Mouse (Mus musculus) limb, embryonic 11.5 days (tissue): ENCODE results near the gene Gm4791. TPM values are rescaled to one million over a fixed set of nuclear protein-coding genes. Genes with fewer than 3 reads are reported as not detected.

Experiments used
- ATAC-seq: fragments of 200-750 bp; cut with Nextera tagmentation; 2 replicates; pipeline ENCODE4 v1.8.0; 2017; ENCODE audit warnings: low read depth; ENCODE audit not compliant: insufficient number of reproducible peaks, low FRiP score, low TSS enrichment
- DNase-seq: peaks from one replicate; pipeline ENCODE4 v3.0.0-alpha.2; 2015; ENCODE audit warnings: low spot score
- H3K27ac ChIP-seq: fragments of 300-500 bp; sonication (generic); replicated peaks from 2 replicates; pipeline ENCODE4 v1.5.1; 2014; ENCODE audit warnings: low read depth, mild to moderate bottlenecking, low read length
- H3K27me3 ChIP-seq: fragments of 300-500 bp; sonication (generic); 2 replicates; pipeline ENCODE4 v1.6.1; 2014; ENCODE audit warnings: mild to moderate bottlenecking, low read length, mixed read lengths; ENCODE audit not compliant: control insufficient read depth, insufficient read depth
- H3K36me3 ChIP-seq: fragments of 300-500 bp; sonication (generic); 2 replicates; pipeline ENCODE4 v1.6.1; 2014; ENCODE audit warnings: mild to moderate bottlenecking, low read length, moderate library complexity, mixed read lengths; ENCODE audit not compliant: control insufficient read depth, insufficient read depth
- H3K4me1 ChIP-seq: fragments of 300-500 bp; sonication (generic); 2 replicates; pipeline ENCODE4 v1.6.1; 2014; ENCODE audit warnings: low read length, mixed read lengths; ENCODE audit not compliant: control insufficient read depth, insufficient read depth
- H3K4me2 ChIP-seq: fragments of 300-500 bp; sonication (generic); 2 replicates; pipeline ENCODE4 v1.6.1; 2014; ENCODE audit warnings: low read depth, mild to moderate bottlenecking, moderate library complexity; ENCODE audit not compliant: severe bottlenecking
- H3K4me3 ChIP-seq: fragments of 300-500 bp; sonication (generic); 2 replicates; pipeline ENCODE4 v1.5.1; 2014; ENCODE audit warnings: low read depth, low read length
- H3K9ac ChIP-seq: fragments of 300-500 bp; sonication (generic); 2 replicates; pipeline ENCODE4 v1.6.1; 2014; ENCODE audit warnings: mild to moderate bottlenecking, low read length
- H3K9me3 ChIP-seq: fragments of 300-500 bp; sonication (generic); 2 replicates; pipeline ENCODE4 v1.6.1; 2016; ENCODE audit warnings: low read length; ENCODE audit not compliant: control insufficient read depth
- WGBS: fragments of 180-500 bp; shearing (Covaris S2); extraction: QIAGEN DNeasy Blood & Tissue Kit; methylation state at CpG from one replicate; pipeline ENCODE4 v1.1.7; 2014; 5-methylcytosine and 5-hydroxymethylcytosine counted together
- polyA plus RNA-seq: library from polyadenylated mRNA; unstranded; fragments of >200 nt; fragmentation: Nextera tagmentation; extraction: Ambion mirVana; gene quantifications from 2 replicates; pipeline ENCODE4 v1.2.1, GENCODE M21; 2014

Gene Gm4791
- polyA plus RNA-seq, 1 experiment from 2014 or later = not detected

DNA sequence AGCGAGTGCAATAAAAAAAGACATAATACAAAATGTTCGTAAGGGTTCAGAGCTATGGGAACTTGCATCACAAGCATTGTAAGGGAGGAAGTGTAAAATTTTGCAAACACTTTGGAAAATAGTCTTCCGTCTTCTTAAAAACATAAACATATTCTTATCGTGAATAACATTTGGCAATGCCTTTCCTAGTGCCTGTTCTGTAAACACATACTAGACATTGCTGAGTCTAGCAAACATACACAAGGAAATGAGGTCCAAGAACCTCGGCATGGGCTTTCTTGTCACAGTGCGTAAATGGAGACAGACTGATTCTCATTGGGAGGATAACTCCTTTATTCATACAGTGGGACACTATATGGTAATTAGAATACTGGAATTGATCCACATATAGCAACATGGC lies 43.0 kb downstream of the Gm4791 start:
- 89% methylated on average over 6 of the region's 6 CpGs for WGBS
- Histone ChIP-seq H3K27me3 (no peaks in the 10 kb centered on the region), H3K4me3 (no peak overlapping the region), H3K4me2 (no peak overlapping the region), H3K4me1 (no peaks in the 10 kb centered on the region), H3K9ac (no peak overlapping the region), H3K9me3 (no peaks in the 10 kb centered on the region), H3K36me3 (no peaks in the 10 kb centered on the region), H3K27ac (no peak overlapping the region)
- no peak for ATAC-seq
- no peak for DNase-seq
